Mouse (Mus musculus) cerebellum, adult 18-20 months (tissue): ENCODE data around the gene Stat5a.

ENCODE experiments used
- DNase-seq, 2 experiments: peaks; one replicate each; pipeline ENCODE4 v3.0.0; 2021

Gene Stat5a

DNA sequence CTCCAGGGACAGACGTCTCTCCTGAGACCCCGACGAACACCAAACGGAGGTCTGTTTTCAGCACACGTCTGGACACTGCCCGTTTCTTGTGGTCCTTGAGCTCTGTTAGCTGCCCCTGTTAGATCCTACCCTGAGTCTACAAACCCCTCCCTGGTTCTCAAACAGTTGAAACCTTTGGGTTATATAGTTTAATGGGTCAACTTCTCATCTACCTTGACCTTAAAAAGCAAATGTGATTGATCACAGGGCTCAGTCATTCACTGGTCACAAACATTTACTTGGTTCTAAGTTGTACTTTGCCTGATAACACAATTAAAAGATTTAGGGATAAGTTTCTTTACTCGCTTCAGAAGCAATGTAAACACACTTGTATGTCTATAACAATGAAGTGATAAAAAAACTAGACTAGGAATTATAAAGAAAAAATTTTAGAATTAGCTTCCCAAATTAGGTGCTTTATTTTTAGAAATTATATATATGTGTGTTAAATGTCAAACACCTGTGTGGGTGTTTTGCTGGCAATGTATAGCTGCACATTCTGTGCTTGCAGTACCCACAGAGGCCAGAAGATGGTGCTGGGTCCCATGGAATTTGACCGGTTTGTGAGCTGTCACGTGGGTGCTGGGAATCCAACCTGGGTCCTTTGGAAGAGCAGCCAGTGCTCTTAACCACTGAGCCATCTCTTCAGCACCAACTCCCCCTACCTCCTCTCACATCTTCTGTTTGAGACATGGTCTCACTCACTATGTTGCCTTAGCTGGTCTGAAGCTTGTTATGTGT lies 22.0 kb upstream of the Stat5a start:
- no peak for DNase-seq

- DNase-seq: no peak
Observed at GRCm38 (mm10) chr11:100838894-100839293, 20.3 kb upstream of the Stat5a start.

- no peak for DNase-seq
Observed at GRCm38 (mm10) chr11:100839523-100839922, 19.6 kb upstream of the Stat5a start.

DNA sequence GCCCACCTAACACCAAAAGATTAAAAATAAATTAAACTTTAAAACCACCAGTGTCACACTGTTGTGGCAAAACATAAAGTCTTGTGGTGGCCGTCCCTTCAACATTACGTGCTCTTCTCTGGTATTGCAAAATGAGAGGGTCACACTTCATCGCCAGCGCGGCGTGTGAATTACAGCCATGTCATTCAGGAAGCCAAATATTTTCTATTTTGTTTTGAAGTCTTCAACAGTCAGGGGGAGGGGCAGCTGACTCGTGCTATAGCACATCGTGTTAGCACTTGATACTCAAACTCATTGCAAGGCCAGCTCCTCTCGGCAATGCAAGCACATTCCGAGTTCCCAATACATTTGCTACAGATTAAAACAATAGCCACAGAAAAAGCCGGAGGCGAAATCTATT lies 18.3 kb upstream of the Stat5a start:
- no peak for DNase-seq

DNA sequence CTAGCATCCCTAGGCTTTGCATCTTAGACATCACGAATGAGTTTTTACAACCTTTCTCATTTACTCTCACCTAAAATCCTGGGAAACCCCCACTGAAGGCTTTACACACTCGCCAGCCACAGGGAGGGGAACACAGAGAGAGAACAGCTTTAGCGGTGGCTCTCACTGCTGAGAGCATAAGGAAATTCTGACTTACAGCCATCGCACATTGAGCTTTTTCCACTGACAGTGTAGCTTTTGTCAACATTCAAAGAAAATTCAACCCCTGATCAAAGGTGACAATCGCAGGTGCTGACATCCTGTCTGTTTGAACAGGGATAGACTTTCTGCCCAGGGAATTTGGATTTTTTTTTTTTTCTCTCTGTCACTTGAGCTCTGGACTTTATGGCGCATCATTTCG lies 17.1 kb upstream of the Stat5a start:
- DNase-seq: no peak

DNA sequence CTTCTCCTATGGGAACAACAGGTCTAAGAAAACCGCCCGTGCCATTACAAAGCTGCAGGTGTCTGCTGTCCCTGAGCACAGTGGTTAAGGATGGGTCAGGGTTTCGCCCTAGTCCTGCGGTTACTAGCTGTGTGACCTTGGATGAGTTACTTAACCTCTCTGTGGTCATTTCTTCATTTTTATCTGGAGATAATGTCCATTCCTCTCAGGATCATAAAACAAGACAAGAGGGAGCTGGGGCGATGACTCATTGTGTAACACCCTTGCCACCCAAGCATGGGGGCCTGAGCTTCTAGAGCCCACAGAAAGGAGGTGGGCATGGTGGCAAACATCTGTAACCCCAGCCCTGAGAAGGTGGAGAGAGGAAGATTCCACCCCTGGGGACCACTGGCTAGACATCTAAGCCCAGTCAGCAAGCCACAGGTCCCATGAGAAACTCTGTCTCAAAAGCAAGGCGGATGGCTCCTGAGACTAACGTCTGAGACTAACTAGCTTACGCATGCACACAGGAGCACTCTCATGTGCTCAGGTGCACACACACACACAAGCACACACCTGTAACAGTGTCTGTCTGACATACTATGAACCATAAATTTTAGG lies 16.0 kb upstream of the Stat5a start:
- no peak for DNase-seq

DNA sequence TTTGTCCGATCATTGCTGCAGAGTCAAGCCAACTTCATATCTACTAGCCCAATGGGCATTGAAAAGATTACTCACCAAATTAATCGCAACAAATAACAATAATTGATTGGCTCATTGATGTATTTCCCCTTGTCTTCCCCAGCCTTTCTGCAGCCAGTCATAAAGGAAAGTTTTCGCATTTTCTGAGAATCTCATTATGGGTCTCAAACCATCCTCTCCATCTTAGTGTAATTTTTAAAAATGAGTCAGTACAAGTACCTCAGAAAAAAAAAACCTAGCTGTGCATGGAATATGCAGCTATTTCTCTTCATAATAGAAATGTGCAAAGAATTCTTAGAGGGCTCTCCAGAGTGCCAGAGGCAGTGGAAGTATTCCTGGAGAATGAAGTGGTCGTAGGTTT lies 15.0 kb upstream of the Stat5a start:
- no peak for DNase-seq

- no peak for DNase-seq
Observed at GRCm38 (mm10) chr11:100845793-100846192, 13.4 kb upstream of the Stat5a start.

GRCm38 (mm10) chr11:100847572-100847971 lies 11.6 kb upstream of the Stat5a start:
- DNase-seq: no peak

DNA sequence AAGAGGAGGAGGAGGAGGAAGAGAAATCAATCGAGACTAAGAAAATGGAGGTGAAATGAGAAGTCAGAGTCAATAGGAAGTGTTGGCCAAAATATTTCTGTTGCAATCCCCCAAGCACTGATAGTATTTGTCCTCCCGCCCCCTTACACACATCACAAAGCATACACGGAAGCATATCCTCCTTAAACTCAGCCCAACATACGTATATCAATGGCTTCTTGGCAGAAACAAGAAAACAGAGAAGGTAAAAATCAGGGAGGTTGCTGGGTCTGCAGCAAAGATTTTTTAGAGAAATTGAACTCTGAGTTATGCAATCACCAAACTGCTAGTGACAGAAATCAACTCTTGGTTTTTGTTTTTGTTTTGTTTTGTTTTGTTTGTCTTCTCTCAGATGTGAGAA lies 11.1 kb upstream of the Stat5a start:
- DNase-seq: no peak

- no peak for DNase-seq
Observed at GRCm38 (mm10) chr11:100848789-100849379, 10.3 kb upstream of the Stat5a start.

DNA sequence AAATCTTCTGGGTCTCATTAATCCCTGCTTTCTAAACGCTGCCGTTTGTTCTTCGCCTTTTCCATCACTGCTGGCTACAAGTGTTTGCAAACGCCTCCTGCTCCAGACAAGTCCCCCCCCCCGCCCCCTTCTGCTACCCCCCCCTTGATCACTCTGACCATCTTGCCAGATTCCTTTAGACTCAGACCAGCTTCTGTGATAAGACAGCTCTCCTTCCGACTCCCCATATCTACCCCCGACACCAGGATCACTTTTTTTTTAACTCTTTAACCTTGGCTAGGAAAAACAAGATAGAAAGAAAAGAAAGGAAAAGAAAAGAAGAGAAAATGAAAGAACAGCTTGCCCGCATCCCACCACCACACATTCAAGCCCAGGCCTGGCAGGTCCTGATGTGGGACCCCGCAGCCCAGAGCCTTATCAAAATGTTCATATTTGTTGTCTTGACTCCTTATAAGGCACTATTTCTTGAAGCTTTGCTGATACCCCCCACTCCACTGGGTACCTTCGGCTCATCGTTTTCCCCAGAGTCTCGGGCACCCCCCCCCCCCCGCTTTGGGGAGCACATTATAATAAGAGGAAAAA lies 9.6 kb upstream of the Stat5a start:
- no peak for DNase-seq

- peak; percentile 70 to 90 for DNase-seq
Observed at GRCm38 (mm10) chr11:100850038-100850777, 8.9 kb upstream of the Stat5a start, which contains the start of gene Stat5b. TSS of gene Stat5b (minus strand) at chr11:100850724.

DNA sequence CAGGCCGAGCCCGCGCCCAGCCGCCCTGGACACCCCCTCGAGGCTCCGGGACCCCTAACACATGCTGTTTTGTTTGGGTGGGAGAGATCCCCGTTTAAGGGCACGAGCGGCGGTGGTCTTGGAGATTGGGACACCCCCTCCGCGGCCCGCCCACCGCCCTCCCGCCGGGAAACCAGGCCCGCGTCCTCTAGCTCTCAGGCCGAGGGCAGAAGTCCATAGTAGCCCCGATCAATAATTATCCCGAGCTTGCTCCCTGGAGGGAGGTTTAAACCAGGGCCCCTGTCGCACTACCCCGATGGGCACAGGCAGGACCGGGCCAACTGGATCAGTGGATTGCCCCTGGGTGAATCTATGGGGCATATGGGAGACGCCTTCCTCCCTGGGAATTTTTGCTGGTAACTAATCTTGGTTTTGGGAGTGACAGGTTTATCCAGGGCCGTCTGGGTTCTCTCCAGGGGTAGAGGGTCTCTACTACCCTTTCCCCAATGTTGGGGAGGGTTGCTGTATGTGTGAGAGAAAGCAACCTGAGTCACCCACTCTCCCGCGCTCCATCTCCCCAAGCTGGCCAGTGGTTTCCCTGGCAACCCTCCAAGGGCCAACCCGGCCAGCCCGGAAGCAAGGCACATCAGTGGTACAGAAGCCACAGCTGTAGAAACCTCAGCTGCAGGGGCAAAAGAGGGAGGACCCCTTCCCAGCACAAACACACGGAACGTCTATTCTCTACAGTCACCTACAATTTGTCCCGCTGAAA lies 8.2 kb upstream of the Stat5a start:
- peak; percentile 45 to 53 for DNase-seq

DNA sequence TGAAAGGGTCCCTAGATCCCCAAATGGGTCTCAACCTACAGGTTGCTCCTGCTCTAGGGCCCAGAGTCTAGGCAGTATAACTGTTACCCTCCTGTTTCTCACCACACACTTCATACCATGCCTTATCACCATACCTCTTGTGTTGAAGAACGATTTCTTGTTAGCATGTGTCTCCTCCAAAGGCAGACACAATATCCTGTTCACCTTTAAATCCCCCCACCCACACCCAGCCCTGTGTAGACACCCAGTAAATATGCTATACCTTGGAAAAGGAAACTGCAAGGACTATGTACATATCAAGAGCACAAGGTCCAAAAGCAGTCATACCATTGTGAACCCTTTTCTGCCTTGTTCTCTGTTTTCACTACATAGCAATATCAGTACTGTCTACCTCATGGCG lies 7.1 kb upstream of the Stat5a start:
- no peak for DNase-seq

- no peak for DNase-seq
Observed at GRCm38 (mm10) chr11:100853018-100853417, 6.1 kb upstream of the Stat5a start.

- DNase-seq: no peak
Observed at GRCm38 (mm10) chr11:100854268-100854667, 4.9 kb upstream of the Stat5a start.

DNA sequence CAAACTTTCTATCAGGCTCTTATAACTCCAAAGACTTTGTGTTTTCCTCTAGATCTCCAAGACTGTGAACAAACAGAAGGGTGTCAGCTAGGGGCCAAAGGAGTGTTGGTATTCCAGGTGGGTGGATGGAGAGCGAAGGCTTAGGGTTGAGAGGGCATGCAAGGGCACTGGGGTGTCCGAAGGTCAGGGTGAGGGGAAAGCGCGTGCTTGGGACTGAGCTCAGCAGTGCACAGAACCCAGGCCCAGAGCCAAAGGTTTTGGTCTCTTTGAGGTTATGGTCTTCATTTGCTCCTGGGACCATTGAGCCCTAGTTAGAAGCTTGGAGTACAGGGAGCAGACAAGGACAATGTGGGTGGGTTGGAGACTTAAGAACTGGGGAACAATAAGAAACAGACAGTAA lies 4.0 kb upstream of the Stat5a start:
- no peak for DNase-seq

GRCm38 (mm10) chr11:100857960-100858359 lies 1.2 kb upstream of the Stat5a start:
- no peak for DNase-seq

DNA sequence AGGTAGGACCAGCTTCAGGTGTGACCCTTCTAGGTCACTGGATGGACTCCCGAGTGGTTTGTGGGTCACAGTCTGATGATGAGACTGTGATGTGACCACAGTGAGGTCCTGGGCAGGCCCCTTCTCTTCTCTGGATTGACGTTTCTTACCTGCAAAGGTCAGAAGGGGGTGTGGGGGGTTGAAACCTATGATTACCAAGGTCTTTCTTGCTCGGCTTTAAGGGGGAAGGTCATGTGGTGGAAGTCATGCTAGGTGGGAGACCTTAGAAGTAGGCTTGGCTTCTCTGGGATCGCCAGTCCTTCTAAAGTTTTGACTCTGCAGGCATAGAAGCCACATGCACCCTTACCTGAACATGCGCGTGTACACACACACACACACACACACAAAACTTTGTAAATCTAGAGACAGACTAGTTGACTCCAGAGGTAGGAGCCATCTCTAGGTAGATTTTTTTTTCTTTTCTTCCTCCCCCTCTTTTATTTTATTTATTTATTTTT lies 476 bp downstream of the Stat5a start:
- no peak for DNase-seq

DNA sequence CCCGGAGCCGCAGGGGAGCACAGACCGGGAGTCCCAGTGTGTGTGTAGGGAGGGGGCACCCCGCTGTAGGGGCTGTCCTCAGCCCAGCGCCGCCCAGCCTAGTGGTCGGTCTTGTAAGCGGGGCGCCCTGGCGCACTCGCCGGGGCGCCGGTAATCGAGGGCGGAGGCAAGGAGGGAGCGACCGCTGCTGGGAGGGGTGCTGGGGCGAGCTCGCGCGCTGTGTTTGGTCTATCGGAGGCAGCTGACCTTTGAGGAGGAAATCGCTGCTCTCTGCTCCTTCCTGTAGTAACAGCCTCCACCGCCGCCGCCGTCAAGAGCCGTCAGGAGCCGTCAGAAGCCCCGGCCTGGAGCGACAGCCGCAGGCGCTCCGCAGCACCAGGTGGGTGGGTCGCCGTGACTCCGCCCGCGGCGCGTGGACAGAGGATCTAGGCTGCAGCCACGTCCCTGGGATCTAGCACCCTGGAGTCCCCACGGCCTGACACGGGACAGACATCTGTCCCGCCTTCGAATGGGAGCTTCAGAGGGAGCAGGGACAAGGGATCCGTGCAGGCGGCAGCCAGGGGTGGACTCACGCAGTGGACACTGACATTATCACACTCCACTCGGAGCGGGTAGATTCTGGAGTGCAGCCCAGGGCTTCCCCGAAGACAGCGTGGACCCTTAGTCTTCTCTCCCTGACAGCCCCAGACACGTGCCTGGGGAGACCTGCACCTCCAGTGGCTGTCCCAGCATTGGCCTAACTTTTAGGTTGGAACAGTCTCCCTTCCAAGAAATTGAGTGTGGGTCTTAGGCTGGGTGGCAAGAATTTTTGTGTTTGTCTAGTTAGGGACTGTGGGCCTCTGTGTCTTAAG lies 1.3 kb downstream of the Stat5a start:
- peak; percentile 51 to 61 for DNase-seq
